Mouse (Mus musculus): ENCODE measurements at regions not wholly inside any gene's neighbourhood (a gene's known extent, or its start where the extent isn't known, plus 50 kb on each side); places are given as distances from the start of the nearest gene placed in this dataset.
A peak's percentile ranks its signal among the peaks of the same experiment; 100 is the strongest.

DNA sequence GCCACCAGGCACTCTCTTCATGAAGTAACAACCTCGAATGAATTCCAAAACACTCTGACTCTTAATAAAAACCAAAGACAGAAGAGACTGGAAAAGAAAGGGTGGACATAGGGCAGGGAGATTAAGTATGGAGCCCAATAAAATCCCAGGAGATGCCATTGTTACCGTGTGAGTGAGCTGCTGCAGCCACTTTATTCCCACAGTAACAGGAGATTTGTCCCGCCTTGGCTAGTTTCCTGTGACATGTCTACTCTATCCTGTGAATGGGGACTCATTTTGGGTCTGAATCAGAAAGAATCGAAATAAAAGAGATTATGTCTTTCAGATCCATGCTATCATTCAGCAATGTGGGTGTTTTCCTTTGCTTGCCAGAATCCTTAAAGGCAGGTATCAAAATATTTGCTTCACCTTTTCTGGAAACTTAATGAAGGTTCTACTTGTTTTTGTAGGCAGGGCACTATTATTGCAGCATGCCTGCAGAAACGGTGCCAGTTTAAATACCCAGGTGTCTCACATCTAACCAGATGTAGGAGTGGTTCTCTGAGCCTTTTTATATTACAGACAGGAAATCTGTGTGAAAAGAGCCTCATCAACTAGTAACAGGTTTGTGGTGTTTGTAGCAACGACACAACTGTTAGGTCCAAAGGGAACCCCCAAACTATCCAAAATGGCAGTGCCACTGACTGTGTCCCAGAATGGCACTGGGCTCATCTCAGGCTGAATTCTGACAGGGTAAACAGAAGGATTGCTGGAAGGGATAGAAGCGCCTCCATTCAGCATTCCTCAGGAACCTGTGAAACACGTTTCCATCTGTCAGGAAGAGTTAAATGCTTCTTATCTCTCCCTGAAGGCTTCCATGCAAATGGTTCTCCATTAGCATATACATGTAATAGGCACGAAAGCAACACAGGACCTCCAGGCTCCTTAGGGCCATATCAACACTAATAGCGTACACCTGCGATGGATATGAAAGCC is 55.5 kb upstream of the Chd2 start:
- Histone ChIP-seq H3K4me1 (ENCODE audit: insufficient read depth, low read length) (peaks cover 18% of the 10 kb centered on the region), H3K27me3 (ENCODE audit: insufficient read depth, low read length) (no peaks in the 10 kb centered on the region), H3K9me3 (ENCODE audit: low read length) (no peaks in the 10 kb centered on the region), H3K36me3 (ENCODE audit: insufficient read depth, low read length) (no peaks in the 10 kb centered on the region), H3K4me3 (ENCODE audit: low read length) (no peak overlapping the region), H3K27ac (peak overlapping the region; percentile 88; the same call in 1 of the 2 replicates), H3K4me2 (ENCODE audit: low read depth, low read length) (no peak overlapping the region), H3K9ac (replicated peaks; ENCODE audit: low read length) (no peak overlapping the region)
- ATAC-seq (no peak), DNase-seq (ENCODE audit: low spot score) (no peak)
- no peak for TF ChIP-seq CTCF (IDR thresholded peaks at IDR 0.05; ENCODE audit: low read depth)
- WGBS = 51% methylated on average over 11 of the region's 11 CpGs

DNA sequence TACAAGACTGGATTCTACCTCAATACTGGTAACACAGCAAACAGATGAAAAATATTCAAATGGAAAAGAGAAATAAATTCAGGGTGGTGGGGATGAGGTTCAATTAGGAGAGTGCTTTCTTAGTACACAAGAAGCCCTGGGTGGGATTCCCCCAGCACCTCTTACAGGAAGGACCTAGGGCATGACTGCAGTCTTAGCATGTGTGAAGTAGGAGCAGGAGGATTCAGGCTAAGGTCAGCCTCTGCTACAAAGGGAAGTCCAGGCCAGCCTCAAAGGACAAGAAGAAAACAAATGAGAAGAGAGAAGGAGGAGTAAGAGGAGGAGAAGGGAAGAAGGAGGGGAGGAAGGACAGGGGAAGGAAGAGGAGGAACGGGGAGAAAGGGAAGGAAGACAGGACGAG is 54.8 kb upstream of the Chd2 start:
- H3K4me1 ChIP-seq (ENCODE audit: insufficient read depth, low read length) = peaks cover 18% of the 10 kb centered on the region
- peak overlapping the region; percentile 88 for H3K27ac ChIP-seq
- no peak overlapping the region for H3K9ac ChIP-seq (replicated peaks; ENCODE audit: low read length)
- no peak overlapping the region for H3K4me3 ChIP-seq (ENCODE audit: low read length)
- H3K4me2 ChIP-seq (ENCODE audit: low read depth, low read length) = no peak overlapping the region
- no peak for DNase-seq (ENCODE audit: low spot score)
- H3K27me3 ChIP-seq (ENCODE audit: insufficient read depth, low read length) = no peaks in the 10 kb centered on the region
- WGBS = 57% methylated on average over 2 of the region's 2 CpGs
- no peak for TF ChIP-seq CTCF (IDR thresholded peaks at IDR 0.05; ENCODE audit: low read depth)
- no peaks in the 10 kb centered on the region for H3K9me3 ChIP-seq (ENCODE audit: low read length)
- H3K36me3 ChIP-seq (ENCODE audit: insufficient read depth, low read length) = no peaks in the 10 kb centered on the region
- no peak for ATAC-seq

DNA sequence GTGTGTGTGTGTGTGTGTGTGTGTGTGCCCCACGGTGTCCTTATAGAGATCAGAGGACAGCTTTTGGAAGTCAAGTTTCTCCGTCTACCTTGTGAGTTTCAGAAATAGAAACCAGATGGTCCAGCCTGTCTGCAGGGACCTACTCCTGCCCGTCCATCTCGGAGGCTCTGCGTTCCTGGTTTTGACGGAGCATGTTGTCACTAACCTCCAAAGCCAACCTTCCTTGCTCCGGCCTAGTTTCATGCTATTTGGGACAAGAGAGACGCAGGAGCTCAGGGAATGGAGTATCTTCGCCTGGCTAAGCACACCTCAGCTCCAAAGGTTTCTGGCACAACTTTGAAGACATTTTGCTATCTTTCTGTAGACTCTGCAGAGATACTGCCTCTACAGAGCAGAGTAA is 54.2 kb upstream of the Chd2 start:
- no peaks in the 10 kb centered on the region for H3K9me3 ChIP-seq (ENCODE audit: low read length)
- DNase-seq (ENCODE audit: low spot score) = peak; percentile 59
- peak overlapping the region; percentile 88 for H3K27ac ChIP-seq
- 25% methylated on average over 9 of the region's 9 CpGs for WGBS
- no peaks in the 10 kb centered on the region for H3K36me3 ChIP-seq (ENCODE audit: insufficient read depth, low read length)
- H3K4me3 ChIP-seq (ENCODE audit: low read length) = no peak overlapping the region
- H3K4me2 ChIP-seq (ENCODE audit: low read depth, low read length) = peak overlapping the region; percentile 71
- no peak for ATAC-seq
- no peaks in the 10 kb centered on the region for H3K27me3 ChIP-seq (ENCODE audit: insufficient read depth, low read length)
- no peak for TF ChIP-seq CTCF (IDR thresholded peaks at IDR 0.05; ENCODE audit: low read depth)
- H3K9ac ChIP-seq (replicated peaks; ENCODE audit: low read length) = 0 out of 2 replicates have a peak overlapping the region, but pooled peaks have one; percentile 31
- peaks cover 18% of the 10 kb centered on the region for H3K4me1 ChIP-seq (ENCODE audit: insufficient read depth, low read length)

DNA sequence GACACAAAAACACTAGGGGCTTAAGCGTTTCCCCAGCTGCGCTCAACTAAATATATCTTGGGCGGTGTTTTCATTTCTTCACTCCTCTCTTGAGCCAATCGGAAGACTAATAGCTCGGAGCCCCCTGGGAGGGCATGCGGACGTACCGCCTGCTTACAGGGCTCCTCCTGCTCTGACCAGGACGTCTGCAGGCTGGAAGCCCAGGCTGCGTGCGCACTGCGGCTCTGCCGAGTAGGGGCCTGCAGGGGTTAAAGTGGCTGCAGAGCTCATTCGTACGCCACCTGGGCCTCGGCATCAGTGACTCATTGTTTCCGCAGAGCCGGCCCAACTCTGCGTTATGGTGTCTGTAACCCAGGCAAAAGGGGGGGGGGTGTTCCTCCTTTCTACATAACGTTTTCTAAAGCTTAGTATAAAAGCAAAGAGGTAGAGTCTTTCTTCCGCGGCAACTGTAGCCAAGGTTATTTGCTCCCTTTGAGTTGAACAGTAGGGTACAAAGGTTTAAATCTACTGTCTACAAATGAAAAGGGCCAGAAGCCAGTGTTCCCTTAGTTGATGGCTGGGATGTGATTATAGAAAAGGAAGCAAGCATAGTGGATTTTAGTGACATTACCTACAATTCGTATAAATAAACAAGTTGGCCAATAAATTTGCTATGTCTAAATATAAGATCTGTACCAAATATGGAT is 53.7 kb upstream of the Chd2 start:
- H3K9me3 ChIP-seq (ENCODE audit: low read length) = no peaks in the 10 kb centered on the region
- 0 out of 2 replicates have a peak, but pooled peaks have one; percentile 26 for TF ChIP-seq CTCF (IDR thresholded peaks at IDR 0.05; ENCODE audit: low read depth)
- WGBS = 2% methylated on average over 23 of the region's 23 CpGs
- H3K27ac ChIP-seq = peak overlapping the region; percentile 88
- H3K9ac ChIP-seq (replicated peaks; ENCODE audit: low read length) = peak overlapping the region; percentile 51
- H3K4me2 ChIP-seq (ENCODE audit: low read depth, low read length) = peak overlapping the region; percentile 71
- ATAC-seq (peak; percentile 98), DNase-seq (ENCODE audit: low spot score) (peak; percentile 95)
- H3K27me3 ChIP-seq (ENCODE audit: insufficient read depth, low read length) = no peaks in the 10 kb centered on the region
- no peaks in the 10 kb centered on the region for H3K36me3 ChIP-seq (ENCODE audit: insufficient read depth, low read length)
- H3K4me3 ChIP-seq (ENCODE audit: low read length) = peak overlapping the region; percentile 35
- H3K4me1 ChIP-seq (ENCODE audit: insufficient read depth, low read length) = peaks cover 18% of the 10 kb centered on the region

DNA sequence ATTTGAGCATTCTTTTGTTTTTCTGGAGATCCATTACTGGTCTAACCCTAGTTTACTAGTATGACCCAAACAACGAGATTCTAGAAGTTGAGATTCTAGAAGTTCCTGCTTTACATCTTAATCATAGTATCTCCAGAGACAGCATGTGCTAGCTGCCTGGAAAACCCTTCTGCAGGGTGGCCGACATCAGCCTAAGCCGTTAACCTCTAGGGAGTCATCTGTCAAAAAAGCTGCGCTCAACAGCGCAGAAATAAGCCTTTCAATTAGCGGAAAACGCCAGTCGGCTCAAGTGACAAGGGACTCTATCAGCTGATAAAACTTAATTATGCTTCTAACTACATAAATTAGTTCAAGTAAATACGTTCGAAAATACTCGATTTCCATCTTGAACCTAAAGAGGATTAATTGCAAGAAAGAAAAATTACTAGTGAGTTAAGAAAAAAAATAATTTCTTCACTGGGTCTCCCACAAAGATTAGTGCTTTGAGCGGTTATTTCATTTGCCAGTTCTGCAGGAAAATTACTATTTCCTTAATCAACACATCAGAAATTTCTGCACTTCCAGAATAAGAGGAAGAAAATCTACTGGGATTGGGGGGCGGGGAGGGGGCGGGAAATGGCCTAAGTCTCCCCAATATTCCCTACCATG is 53.0 kb upstream of the Chd2 start:
- peak overlapping the region; percentile 35 for H3K4me3 ChIP-seq (ENCODE audit: low read length)

DNA sequence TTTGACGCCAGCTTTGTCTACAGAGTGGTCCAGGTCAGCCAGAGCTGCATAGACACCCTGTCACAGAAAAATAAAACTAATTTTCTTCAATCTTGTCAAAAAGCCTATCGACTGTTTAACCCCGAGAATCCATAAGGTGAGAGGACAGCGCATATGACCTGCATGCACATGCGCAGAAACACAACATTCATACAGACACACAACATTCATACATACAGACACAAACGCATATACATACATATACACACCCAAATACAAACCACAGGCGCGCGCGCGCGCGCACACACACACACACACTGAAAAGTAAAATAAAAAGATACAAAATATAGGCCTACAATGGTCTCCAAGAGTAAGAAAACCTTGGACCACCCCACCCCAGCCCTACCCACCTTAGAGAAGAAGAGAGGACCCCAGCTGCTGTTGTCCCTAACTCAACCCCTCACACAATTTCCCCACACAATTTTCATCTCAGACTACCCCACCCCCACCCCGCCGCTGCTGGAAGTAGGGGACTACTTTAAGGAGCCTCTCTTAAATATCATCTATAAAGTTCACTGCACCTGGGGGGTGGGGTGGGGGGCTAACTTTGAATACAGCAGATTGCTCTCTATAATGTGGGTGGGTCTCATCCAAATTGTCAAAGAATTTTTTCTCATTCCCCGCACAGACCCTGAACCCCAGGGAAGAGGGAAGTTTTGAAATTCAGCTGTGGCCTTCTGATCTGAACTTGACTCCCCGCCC is 52.2 kb upstream of the Chd2 start:
- Histone ChIP-seq H3K27me3 (ENCODE audit: insufficient read depth, low read length) (no peaks in the 10 kb centered on the region), H3K4me3 (ENCODE audit: low read length) (no peak overlapping the region), H3K9ac (replicated peaks; ENCODE audit: low read length) (no peak overlapping the region), H3K36me3 (ENCODE audit: insufficient read depth, low read length) (no peaks in the 10 kb centered on the region), H3K27ac (no peak overlapping the region), H3K9me3 (ENCODE audit: low read length) (no peaks in the 10 kb centered on the region), H3K4me1 (ENCODE audit: insufficient read depth, low read length) (peaks cover 18% of the 10 kb centered on the region), H3K4me2 (ENCODE audit: low read depth, low read length) (no peak overlapping the region; the same call in 1 of the 2 replicates)
- ATAC-seq = no peak
- DNase-seq (ENCODE audit: low spot score) = no peak
- 77% methylated on average over 17 of the region's 17 CpGs for WGBS
- no peak for TF ChIP-seq CTCF (IDR thresholded peaks at IDR 0.05; ENCODE audit: low read depth)

More for the DNA sequence above, 53.0 kb upstream of the Chd2 start:
- Histone ChIP-seq H3K9ac (replicated peaks; ENCODE audit: low read length) (peak overlapping the region; percentile 51), H3K36me3 (ENCODE audit: insufficient read depth, low read length) (no peaks in the 10 kb centered on the region), H3K4me2 (ENCODE audit: low read depth, low read length) (peak overlapping the region; percentile 71), H3K27ac (peak overlapping the region; percentile 88), H3K9me3 (ENCODE audit: low read length) (no peaks in the 10 kb centered on the region), H3K4me1 (ENCODE audit: insufficient read depth, low read length) (peaks cover 18% of the 10 kb centered on the region), H3K27me3 (ENCODE audit: insufficient read depth, low read length) (no peaks in the 10 kb centered on the region)
- DNase-seq (ENCODE audit: low spot score) (peak; percentile 80), ATAC-seq (no peak)
- no peak for TF ChIP-seq CTCF (IDR thresholded peaks at IDR 0.05; ENCODE audit: low read depth)
- WGBS = under 1% methylated on average over 14 of the region's 14 CpGs

Measured in hindbrain, postnatal 0 days (tissue).